Mouse (Mus musculus) natural killer cell, adult 2 months (primary cell): ENCODE measurements at regions not wholly inside any gene's neighbourhood (a gene's known extent, or its start where the extent isn't known, plus 50 kb on each side); places are given as distances from the start of the nearest gene placed in this dataset.

Source experiments
- DNase-seq, 2 experiments: peaks; one replicate each; pipeline ENCODE4 v3.0.0; 2022; ENCODE audit warnings: low spot score in 2 of 2

- no peak for DNase-seq
These were observed 199.5 kb upstream of the Gk2 start for GRCm38 (mm10) chr5:97656167-97656924.

GRCm38 (mm10) chr5:97655266-97655665 is 198.4 kb upstream of the Gk2 start:
- no peak for DNase-seq

GRCm38 (mm10) chr5:97654414-97654813 is 197.6 kb upstream of the Gk2 start:
- no peak for DNase-seq

GRCm38 (mm10) chr5:97642251-97642650 is 185.4 kb upstream of the Gk2 start:
- no peak for DNase-seq

GRCm38 (mm10) chr5:97641646-97642045 is 184.8 kb upstream of the Gk2 start:
- DNase-seq, result no peak

- no peak for DNase-seq
These were observed 179.5 kb upstream of the Gk2 start for GRCm38 (mm10) chr5:97636357-97636756.

- no peak for DNase-seq
These were observed 176.9 kb upstream of the Gk2 start for GRCm38 (mm10) chr5:97633766-97634165.

GRCm38 (mm10) chr5:97632791-97633190 is 176.0 kb upstream of the Gk2 start:
- DNase-seq, result no peak

- DNase-seq, result no peak
These were observed 168.4 kb upstream of the Gk2 start for GRCm38 (mm10) chr5:97625200-97625599.

GRCm38 (mm10) chr5:97619890-97620289 is 163.1 kb upstream of the Gk2 start:
- DNase-seq, result no peak

- DNase-seq, result no peak
These were observed 161.6 kb upstream of the Gk2 start for GRCm38 (mm10) chr5:97618411-97618810.

GRCm38 (mm10) chr5:97602176-97602575 is 145.4 kb upstream of the Gk2 start:
- no peak for DNase-seq

GRCm38 (mm10) chr5:97601384-97601783 is 144.6 kb upstream of the Gk2 start:
- no peak for DNase-seq

- DNase-seq, result no peak
These were observed 141.9 kb upstream of the Gk2 start for GRCm38 (mm10) chr5:97598741-97599140.

- DNase-seq, result no peak
These were observed 139.1 kb upstream of the Gk2 start for GRCm38 (mm10) chr5:97595916-97596315.

GRCm38 (mm10) chr5:97594081-97594480 is 137.3 kb upstream of the Gk2 start:
- no peak for DNase-seq

- DNase-seq, result no peak
These were observed 125.7 kb upstream of the Gk2 start for GRCm38 (mm10) chr5:97582509-97582908.

GRCm38 (mm10) chr5:97565486-97565885 is 108.7 kb upstream of the Gk2 start:
- DNase-seq, result no peak

- no peak for DNase-seq
These were observed 106.9 kb upstream of the Gk2 start for GRCm38 (mm10) chr5:97563724-97564123.

GRCm38 (mm10) chr5:97554274-97554673 is 97.5 kb upstream of the Gk2 start:
- DNase-seq, result no peak

- DNase-seq, result peak in 1 of 2 experiments; percentile 7
These were observed 96.3 kb upstream of the Gk2 start for GRCm38 (mm10) chr5:97553122-97553521.

GRCm38 (mm10) chr5:97537492-97538257 is 80.9 kb upstream of the Gk2 start:
- DNase-seq, result no peak

GRCm38 (mm10) chr5:97533733-97534132 is 76.9 kb upstream of the Gk2 start:
- no peak for DNase-seq
